Mouse (Mus musculus): Measurements from ENCODE around the gene Ctc1.

GRCm38 (mm10) chr11:69009508-69009907, 6.2 kb upstream of the Ctc1 start:
- TF ChIP-seq POLR2A (IDR thresholded peaks at IDR 0.05; ENCODE audit: insufficient read depth, low read depth, low read length) (no peak), CTCF (IDR thresholded peaks at IDR 0.05) (no peak), EP300 (IDR thresholded peaks at IDR 0.05; ENCODE audit: insufficient read depth, low read depth, low read length) (no peak)
